Mouse (Mus musculus) neural tube, embryonic 14.5 days (tissue): ENCODE measurements around the gene Ccdc149. TPM values are rescaled to one million over a fixed set of nuclear protein-coding genes. Genes with fewer than 3 reads are reported as not detected.
A peak's percentile ranks its signal among the peaks of the same experiment; 100 is the strongest.

ENCODE experiments used
- ATAC-seq: fragments of 200-750 bp; cut with Nextera tagmentation; 2 replicates; pipeline ENCODE4 v1.8.0; 2017; ENCODE audit warnings: low read depth, mild to moderate bottlenecking, moderate TSS enrichment, moderate library complexity
- H3K27ac ChIP-seq: fragments of 300-500 bp; sonication (generic); 2 replicates; pipeline ENCODE4 v1.5.1; 2014; ENCODE audit warnings: low read depth, mild to moderate bottlenecking, control low read depth, low read length, moderate library complexity, mixed read lengths
- H3K27me3 ChIP-seq: fragments of 300-500 bp; sonication (generic); 2 replicates; pipeline ENCODE4 v1.6.1; 2014; ENCODE audit warnings: low read length; ENCODE audit not compliant: control insufficient read depth, insufficient read depth
- H3K36me3 ChIP-seq: fragments of 300-500 bp; sonication (generic); 2 replicates; pipeline ENCODE4 v1.6.1; 2014; ENCODE audit warnings: low read length, mixed read lengths; ENCODE audit not compliant: control insufficient read depth, insufficient read depth
- H3K4me1 ChIP-seq: fragments of 300-500 bp; sonication (generic); 2 replicates; pipeline ENCODE4 v1.6.1; 2014; ENCODE audit warnings: low read length; ENCODE audit not compliant: control insufficient read depth, insufficient read depth
- H3K4me2 ChIP-seq: fragments of 300-500 bp; sonication (generic); 2 replicates; pipeline ENCODE4 v1.6.1; 2014; ENCODE audit warnings: mild to moderate bottlenecking, low read depth, low read length, control low read depth
- H3K4me3 ChIP-seq: fragments of 300-500 bp; sonication (generic); 2 replicates; pipeline ENCODE4 v1.5.1; 2014; ENCODE audit warnings: low read depth, low read length, control low read depth, mixed read lengths
- H3K9ac ChIP-seq: fragments of 300-500 bp; sonication (generic); replicated peaks from 2 replicates; pipeline ENCODE4 v1.6.1; 2014; ENCODE audit warnings: low read depth, mild to moderate bottlenecking, control low read depth, low read length, mixed read lengths
- H3K9me3 ChIP-seq: fragments of 300-500 bp; sonication (generic); 2 replicates; pipeline ENCODE4 v1.6.1; 2016; ENCODE audit warnings: low read length; ENCODE audit not compliant: control insufficient read depth
- WGBS: fragments of 180-500 bp; shearing (Covaris S2); extraction: QIAGEN DNeasy Blood & Tissue Kit; methylation state at CpG from one replicate; pipeline ENCODE4 v1.1.7; 2014; 5-methylcytosine and 5-hydroxymethylcytosine counted together
- polyA plus RNA-seq: library from polyadenylated mRNA; unstranded; fragments of >200 nt; fragmentation: Nextera tagmentation; extraction: Ambion mirVana; gene quantifications from 2 replicates; pipeline ENCODE4 v1.2.1, GENCODE M21; 2014

Gene Ccdc149
- polyA plus RNA-seq, 1 experiment from 2014 or later: 12.3 TPM

DNA sequence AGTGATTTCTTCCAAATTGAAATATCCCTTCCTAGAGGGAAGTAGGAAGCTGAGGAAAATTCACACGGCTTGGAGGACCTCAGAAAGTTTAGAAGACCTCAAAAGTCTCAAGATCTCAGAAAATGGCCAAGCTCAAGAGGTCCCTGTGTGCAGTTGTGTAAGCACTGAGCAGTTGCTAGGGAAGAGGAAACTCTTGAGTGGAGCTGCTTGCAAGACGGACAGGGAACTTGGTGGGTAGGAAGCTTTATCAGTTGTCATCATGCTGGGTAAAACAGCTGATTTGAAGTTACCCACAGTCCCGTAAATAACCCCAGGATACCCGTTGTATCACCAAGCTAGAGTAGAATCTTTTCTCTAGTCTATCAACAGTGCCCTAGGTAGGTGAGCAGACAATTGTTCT lies 12.0 kb downstream of the Ccdc149 start:
- Histone ChIP-seq H3K36me3 (no peaks in the 10 kb centered on the region), H3K4me1 (no peaks in the 10 kb centered on the region), H3K27ac (no peak overlapping the region), H3K4me2 (no peak overlapping the region), H3K4me3 (no peak overlapping the region), H3K9ac (no peak overlapping the region), H3K27me3 (no peaks in the 10 kb centered on the region), H3K9me3 (no peaks in the 10 kb centered on the region)
- WGBS: 91% methylated on average over 4 of the region's 4 CpGs
- no peak for ATAC-seq

DNA sequence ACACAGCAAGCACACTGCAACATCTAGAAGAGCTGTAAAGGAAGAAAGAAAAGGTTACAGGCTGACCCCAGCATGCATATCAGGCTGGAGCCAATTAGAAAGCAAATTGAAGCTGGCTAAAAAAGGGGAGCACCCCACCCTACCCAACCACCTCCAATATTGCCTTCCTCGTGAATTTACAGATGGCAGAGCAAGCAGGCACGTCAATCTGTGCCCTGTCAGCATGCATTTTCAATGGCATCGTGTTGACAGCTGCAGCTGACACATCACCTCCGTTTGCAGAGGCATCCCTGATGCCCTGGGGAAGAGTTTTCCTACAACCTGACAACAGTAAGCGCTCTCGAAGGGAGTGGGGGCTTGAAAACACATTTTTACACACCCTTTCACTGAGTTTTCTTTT lies 14.2 kb downstream of the Ccdc149 start:
- H3K27me3 ChIP-seq: no peaks in the 10 kb centered on the region
- no peaks in the 10 kb centered on the region for H3K36me3 ChIP-seq
- no peak overlapping the region for H3K4me3 ChIP-seq
- no peaks in the 10 kb centered on the region for H3K9me3 ChIP-seq
- no peak overlapping the region for H3K9ac ChIP-seq
- H3K4me2 ChIP-seq: no peak overlapping the region
- WGBS: 63% methylated on average over 6 of the region's 6 CpGs
- H3K4me1 ChIP-seq: no peaks in the 10 kb centered on the region
- no peak overlapping the region for H3K27ac ChIP-seq
- no peak for ATAC-seq

DNA sequence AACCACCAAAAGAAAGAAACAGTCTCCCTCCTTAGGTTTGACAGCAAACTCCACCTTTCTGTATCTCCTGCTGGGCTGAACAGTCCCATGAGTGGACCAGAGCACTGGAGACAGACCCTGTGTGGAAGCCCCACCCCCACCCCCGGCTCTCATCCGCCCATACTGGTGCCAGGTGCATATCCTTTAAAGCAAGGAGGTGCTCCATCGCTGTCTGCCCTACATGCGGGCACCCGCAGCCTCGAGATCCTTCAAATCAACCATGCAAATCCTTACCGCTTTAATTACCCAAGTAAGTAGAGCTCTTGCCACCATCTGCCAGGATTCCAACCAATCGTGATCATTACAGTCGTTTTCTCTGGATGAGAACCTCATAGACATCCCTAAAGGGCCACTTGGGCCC lies 20.5 kb downstream of the Ccdc149 start:
- H3K36me3 ChIP-seq: no peaks in the 10 kb centered on the region
- no peak overlapping the region for H3K4me3 ChIP-seq
- no peaks in the 10 kb centered on the region for H3K4me1 ChIP-seq
- H3K4me2 ChIP-seq: no peak overlapping the region
- H3K9me3 ChIP-seq: no peaks in the 10 kb centered on the region
- ATAC-seq: peak; percentile 23; the same call in 1 of the 2 replicates
- 80% methylated on average over 9 of the region's 9 CpGs for WGBS
- H3K27me3 ChIP-seq: no peaks in the 10 kb centered on the region
- no peak overlapping the region for H3K27ac ChIP-seq
- no peak overlapping the region for H3K9ac ChIP-seq

DNA sequence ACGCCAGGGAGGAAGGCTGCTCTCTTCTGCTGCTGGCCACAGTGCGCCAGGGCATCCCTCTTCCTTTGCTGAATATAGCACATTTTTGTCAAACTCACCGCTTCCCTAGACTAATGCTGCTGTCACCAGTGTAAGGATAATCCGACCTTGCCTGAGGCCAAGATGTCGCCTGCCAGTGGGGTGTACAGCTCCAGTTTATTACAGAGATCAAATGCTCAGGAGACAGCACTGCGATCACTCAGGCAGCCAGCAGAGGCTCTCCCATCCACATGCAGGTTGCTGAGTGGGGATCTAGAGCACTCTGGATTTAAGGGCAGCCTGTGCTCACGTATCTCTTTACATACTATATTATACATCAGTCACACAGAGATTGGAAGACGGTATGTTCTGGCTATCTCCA lies 22.1 kb downstream of the Ccdc149 start:
- ATAC-seq: no peak
- WGBS: 68% methylated on average over 8 of the region's 8 CpGs
- H3K36me3 ChIP-seq: no peaks in the 10 kb centered on the region
- no peaks in the 10 kb centered on the region for H3K9me3 ChIP-seq
- no peaks in the 10 kb centered on the region for H3K27me3 ChIP-seq
- no peak overlapping the region for H3K4me2 ChIP-seq
- H3K4me1 ChIP-seq: no peaks in the 10 kb centered on the region
- no peak overlapping the region for H3K9ac ChIP-seq
- H3K27ac ChIP-seq: no peak overlapping the region
- no peak overlapping the region for H3K4me3 ChIP-seq

DNA sequence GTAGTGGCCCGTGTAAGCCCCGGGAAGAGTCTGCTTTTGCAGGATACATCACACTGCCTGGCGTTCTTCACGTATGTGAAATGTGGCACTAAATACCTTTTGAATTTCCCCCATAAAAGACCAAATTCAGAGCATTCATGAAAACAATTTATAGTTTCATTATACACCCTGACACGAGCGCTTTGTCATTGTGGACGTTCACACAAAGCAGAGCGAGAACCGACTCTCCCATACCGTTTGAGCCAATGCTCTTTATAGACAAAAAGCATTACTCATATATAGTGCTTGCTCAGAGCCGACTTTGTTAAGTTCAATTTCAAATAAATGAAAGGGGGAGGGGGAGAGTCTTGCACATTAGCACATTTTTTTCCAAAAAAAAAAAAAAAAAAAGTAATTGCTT lies 31.0 kb downstream of the Ccdc149 start:
- Histone ChIP-seq H3K36me3 (no peaks in the 10 kb centered on the region), H3K4me2 (no peak overlapping the region), H3K4me1 (no peaks in the 10 kb centered on the region), H3K4me3 (no peak overlapping the region), H3K9ac (no peak overlapping the region), H3K27me3 (no peaks in the 10 kb centered on the region), H3K27ac (no peak overlapping the region), H3K9me3 (no peaks in the 10 kb centered on the region)
- peak; percentile 74; the same call in 1 of the 2 replicates for ATAC-seq
- 26% methylated on average over 11 of the region's 11 CpGs for WGBS

DNA sequence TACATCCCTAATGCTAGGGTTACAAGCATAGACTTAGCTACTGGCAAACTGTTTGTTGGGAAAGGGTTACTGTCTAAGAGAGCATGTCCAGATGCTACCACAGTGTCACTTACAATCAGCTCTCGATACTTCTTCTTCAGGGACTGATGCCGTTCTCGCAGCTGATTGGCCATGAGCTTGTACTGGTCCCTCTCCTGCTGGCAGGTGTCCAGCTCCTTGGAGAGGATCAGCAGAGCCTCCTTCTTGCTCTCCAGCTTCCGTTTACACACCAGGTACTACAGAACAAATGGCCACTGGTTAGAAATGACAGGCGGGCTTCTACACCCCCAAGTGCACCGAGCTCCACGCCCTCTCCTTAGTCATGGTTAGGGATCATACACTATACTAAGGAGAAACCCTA lies 32.4 kb downstream of the Ccdc149 start:
- ATAC-seq: no peak
- Histone ChIP-seq H3K9me3 (no peaks in the 10 kb centered on the region), H3K4me1 (no peaks in the 10 kb centered on the region), H3K4me2 (no peak overlapping the region), H3K9ac (no peak overlapping the region), H3K4me3 (no peak overlapping the region), H3K36me3 (no peaks in the 10 kb centered on the region), H3K27ac (no peak overlapping the region), H3K27me3 (no peaks in the 10 kb centered on the region)
- WGBS: 88% methylated on average over 7 of the region's 7 CpGs

DNA sequence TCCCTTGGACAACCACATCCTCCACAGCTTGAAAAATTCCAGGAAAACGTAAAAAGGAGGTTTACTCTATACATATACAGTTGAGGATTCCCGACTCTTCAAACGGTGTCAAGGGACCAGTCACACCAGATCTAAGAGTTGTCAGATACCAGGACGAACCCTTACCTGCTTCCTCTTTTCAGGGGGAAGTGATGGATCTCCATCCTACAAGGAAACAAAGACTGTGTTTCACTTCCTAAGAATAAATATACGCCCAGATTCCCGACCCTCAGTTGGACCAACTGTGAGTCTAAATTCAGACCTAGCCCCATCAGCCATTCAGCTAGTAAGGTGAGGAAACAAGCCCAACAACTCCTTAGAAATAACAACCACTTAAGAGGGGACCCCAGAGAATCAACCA lies 35.8 kb downstream of the Ccdc149 start:
- Histone ChIP-seq H3K9me3 (no peaks in the 10 kb centered on the region), H3K27ac (no peak overlapping the region), H3K27me3 (no peaks in the 10 kb centered on the region), H3K4me2 (no peak overlapping the region), H3K4me1 (no peaks in the 10 kb centered on the region), H3K9ac (no peak overlapping the region), H3K4me3 (no peak overlapping the region), H3K36me3 (no peaks in the 10 kb centered on the region)
- ATAC-seq: no peak
- 86% methylated on average over 6 of the region's 6 CpGs for WGBS

DNA sequence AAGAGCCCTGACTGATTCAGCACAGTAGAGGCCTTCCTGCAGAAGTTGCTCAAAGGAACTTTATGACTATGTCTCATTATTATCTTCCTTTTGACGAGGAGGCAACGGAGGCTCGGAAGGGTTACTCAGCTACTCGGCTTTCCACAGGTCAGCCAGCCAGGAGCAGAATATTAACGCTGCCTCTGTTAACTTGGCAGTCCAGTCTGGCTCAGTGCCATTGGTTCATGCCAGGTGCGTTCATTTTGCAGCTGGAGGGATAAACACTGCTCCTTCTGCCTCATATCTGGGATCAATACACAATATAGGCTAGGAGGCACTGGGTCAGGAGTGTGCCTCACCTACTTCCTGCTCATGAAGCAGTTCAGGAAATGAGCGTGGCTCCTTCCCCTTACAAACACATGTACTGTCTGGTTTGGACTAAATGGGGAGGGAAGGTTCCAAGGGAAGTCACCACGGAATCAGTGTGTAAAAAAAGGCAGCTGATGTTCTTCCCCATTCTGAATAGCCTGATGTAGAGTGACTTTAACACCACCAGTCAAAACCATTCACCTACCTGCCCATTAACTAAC lies 40.0 kb downstream of the Ccdc149 start:
- no peaks in the 10 kb centered on the region for H3K4me1 ChIP-seq

DNA sequence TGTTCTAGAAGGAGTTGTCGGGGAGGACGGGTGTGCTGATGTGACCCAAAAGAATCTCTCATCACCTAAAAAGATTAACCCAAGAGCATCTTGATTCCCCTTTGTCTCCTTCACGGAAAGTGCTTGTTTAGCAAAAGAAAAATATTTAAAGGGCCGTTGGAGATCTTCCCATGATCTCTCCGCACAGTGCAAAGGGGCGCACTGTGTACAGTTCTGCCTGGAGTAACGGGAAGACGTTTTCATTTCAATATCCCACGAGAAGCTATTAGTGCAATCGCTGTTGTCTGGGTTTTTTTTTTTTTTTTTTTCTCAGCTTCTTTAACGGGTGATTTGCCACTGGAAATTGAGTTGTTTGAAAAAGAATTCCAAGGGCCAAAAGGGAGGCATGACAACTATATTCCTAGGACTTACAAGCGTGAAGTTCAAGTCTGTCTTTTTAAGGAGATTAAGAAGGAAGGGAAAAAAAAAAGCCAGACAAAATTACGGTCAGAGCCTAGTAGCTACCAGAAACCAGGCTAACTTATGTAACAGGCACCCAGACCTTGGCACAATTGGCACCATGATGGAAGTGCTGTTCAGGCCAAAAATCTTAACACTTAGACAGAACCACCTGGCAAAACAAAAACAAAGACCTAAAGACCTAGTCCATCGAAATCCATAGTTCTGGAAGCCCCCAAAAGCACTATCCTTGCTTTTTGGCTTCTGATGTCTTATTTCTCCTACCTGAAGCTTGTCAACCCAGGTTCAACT lies 41.4 kb downstream of the Ccdc149 start:
- Histone ChIP-seq H3K9ac (no peak overlapping the region), H3K27me3 (no peaks in the 10 kb centered on the region), H3K9me3 (no peaks in the 10 kb centered on the region), H3K4me2 (no peak overlapping the region), H3K4me1 (no peaks in the 10 kb centered on the region), H3K27ac (no peak overlapping the region), H3K4me3 (no peak overlapping the region), H3K36me3 (no peaks in the 10 kb centered on the region)
- no peak for ATAC-seq
- WGBS: 67% methylated on average over 14 of the region's 14 CpGs

More for the DNA sequence above, 40.0 kb downstream of the Ccdc149 start:
- Histone ChIP-seq H3K27me3 (no peaks in the 10 kb centered on the region), H3K4me2 (no peak overlapping the region), H3K36me3 (no peaks in the 10 kb centered on the region), H3K27ac (no peak overlapping the region), H3K4me3 (no peak overlapping the region), H3K9ac (no peak overlapping the region), H3K9me3 (no peaks in the 10 kb centered on the region)
- 52% methylated on average over 8 of the region's 8 CpGs for WGBS
- ATAC-seq: no peak
